Mouse (Mus musculus) thymus, adult 2 months (tissue): ENCODE measurements at regions not wholly inside any gene's neighbourhood (a gene's known extent, or its start where the extent isn't known, plus 50 kb on each side); places are given as distances from the start of the nearest gene placed in this dataset.

Experiments
- CTCF ChIP-seq: fragments of 200-500 bp; IDR thresholded peaks from 2 replicates; pipeline ENCODE4 v1.5.1; 2012; ENCODE audit warnings: mild to moderate bottlenecking, control low read depth, low read length, moderate library complexity, borderline replicate concordance; ENCODE audit not compliant: control insufficient read depth, poor library complexity, insufficient read depth; ENCODE audit errors: extremely low read depth
- POLR2A ChIP-seq: fragments of 200-500 bp; IDR thresholded peaks from 2 replicates; pipeline ENCODE4 v1.6.1; 2012; ENCODE audit warnings: mild to moderate bottlenecking, low read length, control low read depth, moderate library complexity; ENCODE audit not compliant: control insufficient read depth, poor library complexity, insufficient read depth; ENCODE audit errors: extremely low read depth

GRCm38 (mm10) chr6:94805685-94806084 lies 105.7 kb upstream of the Lrig1 start:
- no peak for TF ChIP-seq CTCF
- no peak for TF ChIP-seq POLR2A
